Mouse (Mus musculus) MEL (cell line): ENCODE results near the gene Mrpl37.

Source experiments
- CHD2 ChIP-seq: IDR thresholded peaks from 2 replicates; pipeline ENCODE4 v1.6.1; 2011; ENCODE audit warnings: low read length, improper control_type of control experiment
- CTCF ChIP-seq, 3 experiments: IDR thresholded peaks in 2 of 3; conservative IDR thresholded peaks in 1 of 3; 2 replicates each; pipeline ENCODE4 v1.5.1; 2011 to 2012; ENCODE audit warnings: low read length in 3 of 3, low read depth in 2 of 3, mild to moderate bottlenecking in 2 of 3, improper control_type of control experiment in 1 of 3, inconsistent platforms in 1 of 3, mixed read lengths in 1 of 3, moderate library complexity in 1 of 3; ENCODE audit not compliant: control insufficient read depth in 1 of 3, insufficient read depth in 1 of 3, poor library complexity in 1 of 3, severe bottlenecking in 1 of 3
- ELF1 ChIP-seq: IDR thresholded peaks from 2 replicates; pipeline ENCODE4 v1.6.1; 2014; ENCODE audit warnings: low read depth, mild to moderate bottlenecking, inconsistent platforms, low read length, improper control_type of control experiment, moderate library complexity
- EP300 ChIP-seq, 2 experiments: IDR thresholded peaks; 2 replicates each; pipeline ENCODE4 v1.6.1; 2011; ENCODE audit warnings: improper control_type of control experiment in 2 of 2, low read length in 2 of 2, low read depth in 1 of 2, mild to moderate bottlenecking in 1 of 2
- HCFC1 ChIP-seq: IDR thresholded peaks from 2 replicates; pipeline ENCODE4 v1.6.1; 2012; ENCODE audit warnings: low read depth, mild to moderate bottlenecking, inconsistent platforms, low read length, improper control_type of control experiment, moderate library complexity
- MAFK ChIP-seq: IDR thresholded peaks from 2 replicates; pipeline ENCODE4 v1.6.1; 2011; ENCODE audit warnings: low read depth, mild to moderate bottlenecking, low read length, improper control_type of control experiment, borderline replicate concordance
- POLR2A ChIP-seq, 2 experiments: IDR thresholded peaks; 2 replicates each; pipeline ENCODE4 v1.6.1; 2011 to 2012; ENCODE audit warnings: low read length in 2 of 2, mild to moderate bottlenecking in 2 of 2, control low read depth in 1 of 2, improper control_type of control experiment in 1 of 2, low read depth in 1 of 2, moderate library complexity in 1 of 2; ENCODE audit not compliant: control insufficient read depth in 1 of 2, insufficient read depth in 1 of 2, poor library complexity in 1 of 2
- TAL1 ChIP-seq: IDR thresholded peaks from 2 replicates; pipeline ENCODE4 v1.6.1; 2012; ENCODE audit warnings: mild to moderate bottlenecking, inconsistent platforms, low read length, moderate library complexity, mixed read lengths
- USF2 ChIP-seq, 2 experiments: IDR thresholded peaks; 2 replicates each; pipeline ENCODE4 v1.6.1; 2011 to 2012; ENCODE audit warnings: improper control_type of control experiment in 2 of 2, low read length in 2 of 2, borderline replicate concordance in 1 of 2, inconsistent platforms in 1 of 2, low read depth in 1 of 2, mild to moderate bottlenecking in 1 of 2; ENCODE audit not compliant: insufficient read depth in 1 of 2
- ZC3H11A ChIP-seq: IDR thresholded peaks from 2 replicates; pipeline ENCODE4 v1.6.1; 2012; ENCODE audit warnings: low read depth, mild to moderate bottlenecking, inconsistent platforms, low read length, improper control_type of control experiment

GRCm38 (mm10) chr4:107026451-107026850 lies 40.2 kb downstream of the Mrpl37 start:
- TF ChIP-seq CHD2, result no peak
- TF ChIP-seq CTCF (IDR thresholded peaks at IDR 0.05 in 2 of 3, conservative IDR thresholded peaks at IDR 0.05 in 1 of 3; ENCODE audit: control insufficient read depth in 1 of 3, insufficient read depth in 1 of 3, low read depth in 2 of 3, low read length in 3 of 3, poor library complexity in 1 of 3, severe bottlenecking in 1 of 3), result no peak
- TF ChIP-seq USF2 (IDR thresholded peaks at IDR 0.05; ENCODE audit: borderline replicate concordance in 1 of 2, insufficient read depth in 1 of 2, low read depth in 1 of 2, low read length in 2 of 2), result no peak
- TF ChIP-seq TAL1, result no peak
- no peak for TF ChIP-seq ZC3H11A
- no peak for TF ChIP-seq ELF1
- no peak for TF ChIP-seq MAFK
- no peak for TF ChIP-seq EP300 (IDR thresholded peaks at IDR 0.05; ENCODE audit: low read depth in 1 of 2, low read length in 2 of 2)
- TF ChIP-seq HCFC1, result no peak
- TF ChIP-seq POLR2A (IDR thresholded peaks at IDR 0.05; ENCODE audit: control insufficient read depth in 1 of 2, insufficient read depth in 1 of 2, low read depth in 1 of 2, low read length in 2 of 2, poor library complexity in 1 of 2), result no peak
